Mouse (Mus musculus) CH12F3 (cell line): ENCODE measurements around the gene Taf8.

ENCODE experiments used
- in situ Hi-C: fragments of 300-500 bp; cut with MboI; formaldehyde crosslinking; loops from 2 replicates; pipeline ENCODE4 v1.14.3; 2020; ENCODE audit warnings: low sequenced_read_pairs

The Taf8 gene

DNA sequence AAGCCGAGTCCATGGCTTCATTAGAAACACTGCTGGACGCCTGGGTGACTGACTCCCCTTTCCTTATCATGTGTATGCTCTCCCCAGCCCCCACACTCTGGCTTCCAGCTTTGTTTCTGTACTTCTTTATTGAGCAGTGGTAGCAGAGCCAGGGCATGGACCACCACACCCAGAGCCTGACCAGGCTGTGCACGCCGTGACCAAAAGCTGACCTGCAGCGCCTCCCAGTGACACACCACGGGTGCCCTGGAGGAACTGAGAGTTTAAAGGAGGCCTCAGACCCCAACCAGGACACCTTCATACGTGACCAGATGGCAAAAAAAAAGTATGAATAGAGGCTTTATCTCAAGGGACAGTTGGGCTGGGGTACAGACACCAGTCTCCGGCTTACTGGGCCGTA, 11.3 kb downstream of the Taf8 start:
- in situ Hi-C loops: loop anchor here (25.0 kb wide), 1 partner anchor 103 kb away; the partner anchor contains the start of gene Guca1b

DNA sequence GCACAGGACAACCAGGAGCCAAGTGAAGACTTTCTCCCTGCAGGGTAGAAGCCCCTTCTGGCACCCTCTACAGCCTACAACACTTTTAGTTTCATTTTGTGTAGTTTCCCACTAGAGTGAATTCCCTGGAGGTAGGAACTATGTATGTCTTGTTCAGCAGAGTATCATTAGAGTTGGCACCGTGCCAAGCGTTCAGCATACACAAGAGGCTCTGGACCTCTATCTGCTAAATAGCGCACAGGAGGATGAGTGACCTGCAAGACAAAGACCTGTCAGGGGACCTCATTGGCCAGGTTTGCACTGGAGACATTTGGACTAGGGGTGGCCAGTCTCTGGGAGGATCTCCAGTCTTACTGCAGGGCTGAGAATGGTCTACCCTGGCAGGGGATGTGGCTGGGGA, 16.3 kb downstream of the Taf8 start:
- in situ Hi-C loops: loop anchor here (25.0 kb wide), 1 partner anchor 98 kb away; the partner anchor contains the start of gene Guca1b

GRCm38 (mm10) chr17:47484993-47485392, 17.1 kb downstream of the Taf8 start:
- in situ Hi-C loops: loop anchor here (25.0 kb wide), 1 partner anchor 98 kb away; the partner anchor contains the start of gene Guca1b

- in situ Hi-C loops: loop anchor here (25.0 kb wide), 1 partner anchor 97 kb away; the partner anchor contains the start of gene Guca1b
Measured at GRCm38 (mm10) chr17:47484241-47484921, 17.7 kb downstream of the Taf8 start.

DNA sequence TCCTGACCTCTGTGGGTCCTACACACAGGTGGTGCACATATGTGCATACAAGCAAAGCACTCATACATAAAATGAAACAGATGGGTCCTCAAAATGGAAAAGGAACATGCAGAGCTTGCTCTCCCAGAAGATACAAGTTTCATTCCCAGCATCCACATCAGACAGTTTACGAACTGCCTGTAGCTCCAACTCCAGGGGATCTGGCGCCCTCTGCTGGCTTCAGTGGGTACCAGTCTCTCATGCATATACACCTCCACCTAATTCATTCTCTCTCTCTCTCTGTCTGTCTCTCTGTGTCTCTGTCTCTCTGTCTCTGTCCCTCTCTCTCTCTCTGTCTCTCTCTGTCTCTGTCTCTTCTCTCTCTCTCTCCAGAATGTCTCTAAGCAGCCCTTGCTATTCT, 19.7 kb downstream of the Taf8 start:
- in situ Hi-C loops: loop anchor here (25.0 kb wide), 1 partner anchor 95 kb away; the partner anchor contains the start of gene Guca1b

DNA sequence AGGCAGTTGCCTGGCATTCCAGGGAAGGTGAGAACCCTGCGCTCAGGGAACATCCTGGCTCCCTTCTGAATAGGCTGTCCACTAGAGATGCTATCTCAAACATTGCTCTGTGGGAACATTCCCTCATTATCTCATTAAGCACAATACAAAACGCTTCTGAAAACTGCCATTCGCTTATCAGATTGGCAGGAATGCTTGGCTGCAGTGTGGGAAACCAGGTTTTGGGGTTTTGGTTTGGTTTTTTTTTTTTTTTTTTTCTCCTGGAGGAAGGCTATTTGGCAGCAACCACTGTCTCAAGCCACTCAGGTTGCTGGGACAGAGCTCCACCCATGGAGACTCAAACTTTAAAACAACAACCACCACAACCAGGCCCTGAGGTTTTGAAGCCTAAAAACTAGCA, 22.2 kb downstream of the Taf8 start:
- in situ Hi-C loops: loop anchor here (25.0 kb wide), 1 partner anchor 93 kb away; the partner anchor contains the start of gene Guca1b

- in situ Hi-C loops: loop anchor here (25.0 kb wide), 1 partner anchor 88 kb away; the partner anchor contains the start of gene Guca1b
Measured at GRCm38 (mm10) chr17:47475714-47476113, 26.4 kb downstream of the Taf8 start.

GRCm38 (mm10) chr17:47475181-47475580, 26.9 kb downstream of the Taf8 start:
- in situ Hi-C loops: loop anchor here (25.0 kb wide), 1 partner anchor 88 kb away; the partner anchor contains the start of gene Guca1b

- in situ Hi-C loops: no loop called here
Measured at GRCm38 (mm10) chr17:47474250-47474649, 27.8 kb downstream of the Taf8 start.

DNA sequence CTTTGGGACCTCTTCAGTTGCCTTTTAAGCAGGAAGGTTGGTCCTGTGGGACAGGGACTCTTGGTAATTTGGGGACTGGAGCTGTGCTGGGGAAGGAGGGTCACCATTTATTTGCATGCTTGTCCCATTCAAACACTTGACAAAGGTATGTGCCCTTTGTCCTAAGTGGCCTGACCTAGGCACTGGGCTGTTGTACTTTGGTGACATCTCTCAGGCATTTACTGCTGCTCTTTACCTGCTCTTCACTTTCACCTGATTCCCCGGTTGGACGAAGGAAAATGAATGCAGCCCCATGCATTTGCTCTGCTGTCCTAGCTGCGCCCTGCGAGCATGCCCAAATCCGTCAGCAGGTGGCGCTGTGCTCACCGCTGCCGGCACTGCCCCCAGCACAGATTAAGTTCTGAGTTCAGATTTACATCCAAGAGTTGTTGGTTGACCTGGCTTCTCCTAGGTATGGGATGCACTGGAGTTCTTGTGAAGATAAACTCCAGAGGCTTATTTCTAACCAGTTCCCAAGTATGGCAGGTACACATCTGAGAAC, 28.6 kb downstream of the Taf8 start:
- in situ Hi-C loops: no loop called here

GRCm38 (mm10) chr17:47472435-47473350, 29.4 kb downstream of the Taf8 start:
- in situ Hi-C loops: no loop called here

- in situ Hi-C loops: no loop called here
Measured at GRCm38 (mm10) chr17:47470686-47471085, 31.4 kb downstream of the Taf8 start.

GRCm38 (mm10) chr17:47470121-47470520, 32.0 kb downstream of the Taf8 start:
- in situ Hi-C loops: no loop called here

- in situ Hi-C loops: no loop called here
Measured at GRCm38 (mm10) chr17:47469642-47470041, 32.5 kb downstream of the Taf8 start.

GRCm38 (mm10) chr17:47468466-47468865, 33.6 kb downstream of the Taf8 start:
- in situ Hi-C loops: no loop called here

DNA sequence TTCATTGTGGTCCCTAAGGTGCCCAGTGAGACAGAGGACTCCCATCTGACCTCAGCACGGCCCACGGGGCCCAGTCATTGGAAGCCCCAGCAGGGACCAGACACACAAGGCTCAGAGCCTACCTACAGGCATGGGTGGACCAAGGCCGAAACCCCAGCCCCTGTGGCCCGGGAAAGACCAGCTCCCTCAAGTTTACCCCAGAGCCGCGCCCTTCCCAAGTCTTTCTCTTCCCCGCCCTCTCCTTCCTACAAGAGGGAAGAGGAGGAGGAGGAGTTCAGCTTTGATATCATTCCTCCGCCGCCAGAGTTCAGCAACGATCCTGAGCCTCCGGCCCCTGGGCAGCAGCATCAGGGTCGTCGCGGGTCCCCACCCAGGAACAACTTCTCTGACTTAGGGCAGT, 34.0 kb downstream of the Taf8 start:
- in situ Hi-C loops: no loop called here

GRCm38 (mm10) chr17:47467659-47468058, 34.4 kb downstream of the Taf8 start:
- in situ Hi-C loops: no loop called here

- in situ Hi-C loops: no loop called here
Measured at GRCm38 (mm10) chr17:47466284-47466683, 35.8 kb downstream of the Taf8 start.

DNA sequence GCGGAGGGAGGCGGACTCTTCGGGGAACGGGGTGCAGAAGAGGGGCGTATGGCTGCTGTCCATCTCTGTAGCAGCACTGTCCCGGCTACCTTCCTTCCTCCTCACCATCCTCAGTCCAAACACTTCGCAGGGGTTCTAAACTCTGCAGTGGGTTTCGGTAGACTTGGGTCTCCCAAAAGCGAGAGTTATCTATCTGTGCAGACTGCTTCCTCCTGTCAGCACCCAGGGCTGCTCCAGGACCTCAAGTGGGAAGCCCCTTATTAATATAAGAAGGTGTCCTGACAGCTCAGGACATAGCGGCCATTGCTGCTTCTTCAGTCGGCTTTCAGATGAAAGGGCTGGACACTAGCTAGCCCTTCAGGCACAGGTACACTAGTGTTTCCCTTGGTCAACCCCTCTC, 37.1 kb downstream of the Taf8 start:
- in situ Hi-C loops: no loop called here

DNA sequence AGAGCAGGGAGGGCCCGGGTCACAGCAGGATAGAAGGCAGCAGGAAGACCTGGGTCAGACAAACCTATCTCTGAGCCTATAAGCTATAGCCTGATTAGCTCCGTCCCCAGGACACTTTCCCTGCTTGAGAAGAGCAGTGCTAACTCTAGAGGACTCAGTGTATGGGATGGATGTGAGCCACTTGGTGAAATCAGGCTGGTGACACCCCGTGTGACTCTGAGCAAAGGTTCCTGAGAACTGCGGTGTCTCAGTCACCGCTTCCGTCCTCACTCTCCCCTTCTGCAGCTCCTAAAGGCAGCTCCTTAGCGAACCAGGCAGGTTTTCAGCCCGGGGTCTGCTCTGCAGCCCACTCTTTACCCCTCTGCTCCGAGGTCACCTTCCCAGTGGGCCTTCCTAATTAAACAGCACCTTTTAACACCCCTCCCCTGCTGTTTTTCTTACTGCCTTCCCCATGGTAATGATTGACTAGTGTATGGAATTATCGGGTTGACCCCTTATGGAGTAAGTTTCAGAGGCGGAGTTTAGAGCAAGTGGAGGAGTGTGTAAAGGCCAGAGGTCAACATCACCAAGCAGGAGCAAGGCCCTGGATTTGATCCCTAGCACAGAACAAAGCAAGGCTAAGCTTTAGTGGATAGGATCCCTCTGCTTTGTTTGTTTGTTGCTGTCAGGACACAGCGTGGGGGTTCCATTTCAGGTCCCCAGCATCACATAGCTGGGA, 37.7 kb downstream of the Taf8 start:
- in situ Hi-C loops: no loop called here
